Mouse (Mus musculus) stomach, embryonic 16.5 days (tissue): ENCODE data around the gene Ppip5k2. TPM values are rescaled to one million over a fixed set of nuclear protein-coding genes. Genes with fewer than 3 reads are reported as not detected.
A peak's percentile ranks its signal among the peaks of the same experiment; 100 is the strongest.

Experiments
- ATAC-seq: fragments of 200-750 bp; cut with Nextera tagmentation; 2 replicates; pipeline ENCODE4 v1.8.0; 2017; ENCODE audit warnings: moderate number of reproducible peaks, moderate TSS enrichment; ENCODE audit not compliant: insufficient read depth, low FRiP score
- H3K27ac ChIP-seq: fragments of 300-500 bp; sonication (generic); 2 replicates; pipeline ENCODE4 v1.5.1; 2014; ENCODE audit warnings: low read length
- H3K27me3 ChIP-seq: fragments of 300-500 bp; sonication (generic); 2 replicates; pipeline ENCODE4 v1.6.1; 2014; ENCODE audit warnings: low read length, control low read depth, mixed read lengths; ENCODE audit not compliant: control insufficient read depth, insufficient read depth
- H3K36me3 ChIP-seq: fragments of 300-500 bp; sonication (generic); 2 replicates; pipeline ENCODE4 v1.6.1; 2014; ENCODE audit warnings: low read length; ENCODE audit not compliant: control insufficient read depth, insufficient read depth
- H3K4me1 ChIP-seq: fragments of 300-500 bp; sonication (generic); 2 replicates; pipeline ENCODE4 v1.6.1; 2014; ENCODE audit warnings: low read length, control low read depth, mixed read lengths; ENCODE audit not compliant: control insufficient read depth, insufficient read depth
- H3K4me2 ChIP-seq: fragments of 300-500 bp; sonication (generic); 2 replicates; pipeline ENCODE4 v1.6.1; 2014; ENCODE audit warnings: low read depth, low read length, mixed read lengths
- H3K4me3 ChIP-seq: fragments of 300-500 bp; sonication (generic); replicated peaks from 2 replicates; pipeline ENCODE4 v1.5.1; 2014; ENCODE audit warnings: mild to moderate bottlenecking, low read length
- H3K9ac ChIP-seq: fragments of 300-500 bp; sonication (generic); 2 replicates; pipeline ENCODE4 v1.6.1; 2014; ENCODE audit warnings: low read length
- H3K9me3 ChIP-seq: fragments of 300-500 bp; sonication (generic); replicated peaks from 2 replicates; pipeline ENCODE4 v1.6.1; 2016; ENCODE audit warnings: low read length, control low read depth; ENCODE audit not compliant: control insufficient read depth
- WGBS: fragments of 180-500 bp; shearing (Covaris S2); extraction: QIAGEN DNeasy Blood & Tissue Kit; methylation state at CpG from one replicate; pipeline ENCODE4 v1.1.7; 2014; 5-methylcytosine and 5-hydroxymethylcytosine counted together
- polyA plus RNA-seq: library from polyadenylated mRNA; unstranded; fragments of >200 nt; fragmentation: Nextera tagmentation; extraction: Ambion mirVana; gene quantifications from 2 replicates; pipeline ENCODE4 v1.2.1, GENCODE M21; 2015

The Ppip5k2 gene
- polyA plus RNA-seq, 1 experiment from 2014 or later: 31.0 TPM

DNA sequence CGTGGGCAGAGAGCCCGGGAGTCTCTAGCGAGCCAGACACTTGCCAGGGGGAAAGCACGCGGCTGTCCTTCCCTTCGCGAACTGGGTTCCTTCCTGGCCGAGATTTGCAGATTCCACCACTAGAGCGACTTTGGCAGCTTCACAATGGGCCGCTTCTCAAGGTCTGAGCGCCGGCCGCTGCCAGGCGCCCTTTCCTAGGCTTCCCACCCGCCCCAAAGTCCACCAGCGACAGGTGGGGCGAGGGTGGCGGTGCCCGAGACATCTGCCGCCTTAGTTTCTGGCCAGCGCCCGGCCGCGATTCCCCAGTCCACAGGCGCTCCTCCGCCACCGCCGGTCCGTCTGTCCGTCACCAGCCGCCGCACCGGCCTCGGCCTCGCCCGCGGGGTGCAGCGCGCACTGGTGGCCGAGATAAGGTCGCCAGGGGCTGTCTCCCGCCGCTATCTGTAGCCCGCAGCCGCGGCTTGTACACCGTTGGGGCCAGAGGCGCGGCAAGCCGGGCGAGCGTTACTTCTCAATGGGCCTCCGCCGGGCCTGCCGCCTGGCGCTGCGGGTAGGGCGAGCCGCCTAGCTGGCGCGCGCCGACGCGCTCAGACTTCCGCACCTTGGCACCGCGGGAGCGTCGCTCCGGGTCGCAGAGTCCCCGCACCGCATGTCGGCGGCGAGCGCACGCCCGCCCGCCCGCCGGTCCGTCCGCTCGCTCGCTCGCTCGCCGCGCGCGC is 109.4 kb downstream of the Ppip5k2 start:
- H3K4me2 ChIP-seq: peak overlapping the region; percentile 90
- H3K36me3 ChIP-seq: no peaks in the 10 kb centered on the region
- peak overlapping the region; percentile 85 for H3K9ac ChIP-seq
- H3K4me3 ChIP-seq: peak overlapping the region; percentile 94
- H3K4me1 ChIP-seq: peaks cover 8% of the 10 kb centered on the region; the same call in 1 of the 2 replicates
- ATAC-seq: peak; percentile 65
- no peaks in the 10 kb centered on the region for H3K27me3 ChIP-seq
- WGBS: under 1% methylated on average over 86 of the region's 93 CpGs
- H3K9me3 ChIP-seq: no peaks in the 10 kb centered on the region
- peak overlapping the region; percentile 78 for H3K27ac ChIP-seq

GRCm38 (mm10) chr1:97659405-97659804 is 110.8 kb downstream of the Ppip5k2 start:
- H3K4me1 ChIP-seq: peaks cover 8% of the 10 kb centered on the region; the same call in 1 of the 2 replicates
- 70% methylated on average over 7 of the region's 7 CpGs for WGBS
- peak overlapping the region; percentile 94 for H3K4me3 ChIP-seq
- H3K27ac ChIP-seq: no peak overlapping the region
- no peaks in the 10 kb centered on the region for H3K36me3 ChIP-seq
- no peaks in the 10 kb centered on the region for H3K9me3 ChIP-seq
- H3K27me3 ChIP-seq: no peaks in the 10 kb centered on the region
- ATAC-seq: no peak
- H3K9ac ChIP-seq: 0 out of 2 replicates have a peak overlapping the region, but pooled peaks have one; percentile 9
- peak overlapping the region; percentile 90 for H3K4me2 ChIP-seq

GRCm38 (mm10) chr1:97657786-97658185 is 112.4 kb downstream of the Ppip5k2 start:
- no peak overlapping the region for H3K4me2 ChIP-seq
- H3K36me3 ChIP-seq: no peaks in the 10 kb centered on the region
- H3K9ac ChIP-seq: no peak overlapping the region
- H3K4me1 ChIP-seq: peaks cover 13% of the 10 kb centered on the region; the same call in 1 of the 2 replicates
- H3K9me3 ChIP-seq: no peaks in the 10 kb centered on the region
- WGBS: 73% methylated on average over 2 of the region's 2 CpGs
- no peaks in the 10 kb centered on the region for H3K27me3 ChIP-seq
- ATAC-seq: no peak
- no peak overlapping the region for H3K27ac ChIP-seq
- no peak overlapping the region for H3K4me3 ChIP-seq

GRCm38 (mm10) chr1:97657201-97657600 is 113.0 kb downstream of the Ppip5k2 start:
- no peak overlapping the region for H3K4me2 ChIP-seq
- H3K9me3 ChIP-seq: no peaks in the 10 kb centered on the region
- no peaks in the 10 kb centered on the region for H3K27me3 ChIP-seq
- ATAC-seq: no peak
- no peak overlapping the region for H3K27ac ChIP-seq
- no peak overlapping the region for H3K9ac ChIP-seq
- peaks cover 13% of the 10 kb centered on the region; the same call in 1 of the 2 replicates for H3K4me1 ChIP-seq
- no peak overlapping the region for H3K4me3 ChIP-seq
- no peaks in the 10 kb centered on the region for H3K36me3 ChIP-seq
- 55% methylated on average over 2 of the region's 2 CpGs for WGBS

Other genes starting within 250 kb of the Ppip5k2 start
- 20.4 and 22.0 TPM in 2 replicates for gene D1Ertd622e, start 108.3 kb downstream of the Ppip5k2 start, polyA plus RNA-seq
- 15.1 and 16.6 TPM in 2 replicates for gene Gin1, start 239 bp downstream of the Ppip5k2 start, polyA plus RNA-seq